Mouse (Mus musculus): ENCODE data around the gene Il17c. TPM values are rescaled to one million over a fixed set of nuclear protein-coding genes. Genes with fewer than 3 reads are reported as not detected.

Il17c gene
- polyA plus RNA-seq, 1 experiment from 2014 or later = 0.36 TPM

DNA sequence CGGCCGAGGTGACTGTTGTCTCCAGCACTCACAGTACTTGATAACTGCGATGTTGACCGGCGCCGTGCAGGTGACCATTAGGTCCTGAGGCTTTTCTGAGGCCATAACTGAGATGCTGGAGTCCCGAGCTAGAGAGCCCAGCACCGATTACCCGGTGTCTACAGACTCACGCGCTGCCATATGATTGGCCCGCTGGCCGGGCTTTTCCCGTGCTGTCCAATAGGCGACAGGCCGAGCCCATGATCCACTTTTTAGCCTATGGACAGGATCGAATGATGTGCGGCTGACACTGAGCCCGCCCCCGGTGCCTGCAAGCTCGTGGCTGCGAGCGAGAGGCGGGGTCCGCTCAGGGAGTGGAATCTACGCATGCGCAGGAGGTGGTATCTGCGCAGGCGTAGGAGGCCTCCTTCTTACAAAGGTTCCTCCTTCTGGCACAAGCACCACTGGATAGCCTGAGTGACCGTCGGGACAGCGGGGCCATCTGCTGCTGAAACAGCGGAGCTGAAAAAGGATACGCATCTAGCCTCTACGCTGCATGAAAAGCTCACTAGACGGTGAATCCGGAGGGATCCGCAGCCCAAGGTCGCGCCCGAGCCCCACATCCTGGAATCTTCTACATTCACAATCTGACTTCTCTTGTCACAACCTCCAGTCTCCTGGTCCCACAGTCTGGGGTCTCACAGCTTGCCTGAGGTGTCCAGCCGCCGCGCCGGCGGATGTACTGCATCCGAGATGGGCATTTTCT is 21.6 kb downstream of the Il17c start, which contains the start of gene Mvd:
Gene Mvd (minus strand): TSS at position 161 of the 745 bp plus-strand sequence.
- Histone ChIP-seq H3K9ac (replicated peaks; ENCODE audit: low read depth, low read length) (peak within 1 kb of the TSS; percentile 71), H3K4me1 (ENCODE audit: control insufficient read depth, insufficient read depth, low read length) (peaks cover 17% of the 10 kb centered on the region), H3K9me3 (ENCODE audit: control insufficient read depth, low read depth, low read length) (no peaks in the 10 kb centered on the region), H3K4me3 (ENCODE audit: low read depth, low read length) (peak within 1 kb of the TSS; percentile 71), H3K36me3 (ENCODE audit: control insufficient read depth, insufficient read depth, low read length) (peaks cover 1% of the 10 kb centered on the region; the same call in 1 of the 2 replicates), H3K4me2 (replicated peaks; ENCODE audit: low read depth, low read length) (peak within 1 kb of the TSS; percentile 89), H3K27ac (ENCODE audit: low read length) (peak within 1 kb of the TSS; percentile 96), H3K27me3 (ENCODE audit: control insufficient read depth, insufficient read depth, low read length) (no peaks in the 10 kb centered on the region)
- ATAC-seq (ENCODE audit: insufficient number of reproducible peaks, insufficient read depth, low FRiP score, low read depth) = peak; percentile 96
- under 1% methylated on average over 47 of the region's 47 CpGs for WGBS

DNA sequence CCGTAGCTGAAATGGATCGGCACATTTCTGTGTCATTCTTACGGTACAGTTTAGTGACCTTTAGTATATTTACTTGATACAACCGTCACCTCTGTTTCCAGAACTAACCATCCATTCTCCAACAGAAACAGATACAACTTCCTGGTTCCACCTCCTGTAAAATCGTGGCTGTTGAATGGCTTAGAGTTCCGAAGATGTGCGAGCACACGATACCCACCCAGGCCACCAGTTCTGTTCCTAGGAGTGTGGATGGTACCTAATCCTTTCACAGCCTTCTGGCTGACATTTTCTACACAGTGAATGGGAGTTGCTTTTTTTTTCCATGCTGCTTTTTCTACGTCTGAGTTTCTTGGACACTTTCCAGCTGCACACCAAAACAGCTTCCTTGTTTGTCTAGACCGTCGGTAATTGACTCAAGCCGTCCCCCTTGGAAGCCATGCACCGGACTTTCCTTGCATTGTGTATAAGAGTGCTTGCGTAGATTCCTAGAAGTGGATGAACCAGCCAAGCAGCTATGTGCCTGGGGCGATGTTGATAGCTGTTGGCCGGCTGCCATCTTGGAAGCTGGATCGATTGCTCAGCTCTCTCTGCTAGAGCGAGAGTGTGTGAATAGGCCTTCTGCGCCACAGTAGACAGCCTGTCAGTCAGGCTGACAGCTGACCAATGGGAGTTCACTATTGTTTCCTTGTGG is 22.4 kb downstream of the Il17c start:
- peak overlapping the region; percentile 68 for H3K9ac ChIP-seq (replicated peaks; ENCODE audit: low read depth, low read length)
- no peaks in the 10 kb centered on the region for H3K9me3 ChIP-seq (ENCODE audit: control insufficient read depth, low read depth, low read length)
- H3K27ac ChIP-seq (ENCODE audit: low read length) = peak overlapping the region; percentile 96
- peak; percentile 66 for ATAC-seq (ENCODE audit: insufficient number of reproducible peaks, insufficient read depth, low FRiP score, low read depth)
- peak overlapping the region; percentile 71 for H3K4me3 ChIP-seq (ENCODE audit: low read depth, low read length)
- no peaks in the 10 kb centered on the region for H3K27me3 ChIP-seq (ENCODE audit: control insufficient read depth, insufficient read depth, low read length)
- no peaks in the 10 kb centered on the region; the same call in 1 of the 2 replicates for H3K36me3 ChIP-seq (ENCODE audit: control insufficient read depth, insufficient read depth, low read length)
- peak overlapping the region; percentile 70 for H3K4me2 ChIP-seq (replicated peaks; ENCODE audit: low read depth, low read length)
- 6% methylated on average over 19 of the region's 19 CpGs for WGBS
- peaks cover 16% of the 10 kb centered on the region for H3K4me1 ChIP-seq (ENCODE audit: control insufficient read depth, insufficient read depth, low read length)

DNA sequence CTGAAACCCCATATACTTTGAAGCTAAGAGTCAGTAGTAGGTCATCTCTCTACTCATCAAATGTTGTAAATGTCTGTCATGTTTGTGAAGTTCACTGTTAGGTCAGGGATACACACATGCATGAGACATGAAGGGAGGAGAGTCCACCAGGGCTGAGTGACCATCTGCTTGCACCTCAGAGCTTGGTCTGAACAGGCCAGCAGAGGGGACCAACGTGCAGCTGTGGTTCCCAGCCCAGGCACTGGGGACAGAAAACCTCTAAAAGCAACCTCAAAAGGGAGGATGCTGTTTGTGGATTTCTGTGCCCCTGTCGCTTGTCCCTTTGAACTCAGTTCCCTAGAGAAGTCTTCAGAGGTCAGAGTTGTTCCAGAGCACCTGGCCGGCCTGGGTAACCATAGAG is 23.4 kb downstream of the Il17c start:
- no peak for ATAC-seq (ENCODE audit: insufficient number of reproducible peaks, insufficient read depth, low FRiP score, low read depth)
- whole genome bisulfite sequencing = 48% methylated on average over 3 of the region's 3 CpGs
- Histone ChIP-seq H3K9ac (replicated peaks; ENCODE audit: low read depth, low read length) (no peak overlapping the region), H3K4me3 (ENCODE audit: low read depth, low read length) (no peak overlapping the region), H3K36me3 (ENCODE audit: control insufficient read depth, insufficient read depth, low read length) (no peaks in the 10 kb centered on the region), H3K27ac (ENCODE audit: low read length) (no peak overlapping the region), H3K4me1 (ENCODE audit: control insufficient read depth, insufficient read depth, low read length) (peaks cover 16% of the 10 kb centered on the region), H3K9me3 (ENCODE audit: control insufficient read depth, low read depth, low read length) (no peaks in the 10 kb centered on the region), H3K27me3 (ENCODE audit: control insufficient read depth, insufficient read depth, low read length) (no peaks in the 10 kb centered on the region), H3K4me2 (replicated peaks; ENCODE audit: low read depth, low read length) (peak overlapping the region; percentile 70; the same call in 1 of the 2 replicates)

DNA sequence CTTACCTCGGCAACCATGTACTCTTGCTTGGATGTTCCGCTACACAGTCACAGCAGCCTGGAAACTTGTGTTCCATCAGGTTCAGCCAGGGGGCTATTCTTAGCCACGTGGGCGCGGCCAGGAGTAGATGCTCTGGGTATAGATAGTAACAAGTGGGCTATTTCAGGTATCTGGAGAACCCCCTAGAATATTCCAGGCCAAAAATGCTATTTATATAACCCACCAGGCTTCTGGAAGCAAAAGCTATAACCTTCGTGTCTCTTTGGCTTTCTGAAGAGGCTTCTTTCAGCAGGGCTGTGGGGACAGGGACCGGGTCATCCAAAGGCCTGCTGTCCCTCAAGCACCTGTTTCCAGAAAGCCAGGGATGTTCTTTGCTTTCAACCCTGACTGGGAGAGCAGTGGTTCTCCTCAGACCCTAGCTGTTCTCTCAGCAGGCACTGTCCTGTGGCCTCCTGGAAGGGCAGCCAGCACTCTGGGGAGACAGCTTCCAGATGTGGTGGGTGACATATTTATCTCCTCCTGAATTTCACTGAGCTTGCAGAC is 29.4 kb downstream of the Il17c start:
- no peak overlapping the region for H3K27ac ChIP-seq (ENCODE audit: low read length)
- no peaks in the 10 kb centered on the region for H3K27me3 ChIP-seq (ENCODE audit: control insufficient read depth, insufficient read depth, low read length)
- no peak for ATAC-seq (ENCODE audit: insufficient number of reproducible peaks, insufficient read depth, low FRiP score, low read depth)
- 69% methylated on average over 7 of the region's 7 CpGs for WGBS
- no peaks in the 10 kb centered on the region for H3K9me3 ChIP-seq (ENCODE audit: control insufficient read depth, low read depth, low read length)
- no peak overlapping the region for H3K4me3 ChIP-seq (ENCODE audit: low read depth, low read length)
- H3K36me3 ChIP-seq (ENCODE audit: control insufficient read depth, insufficient read depth, low read length) = no peaks in the 10 kb centered on the region
- no peaks in the 10 kb centered on the region for H3K4me1 ChIP-seq (ENCODE audit: control insufficient read depth, insufficient read depth, low read length)
- H3K4me2 ChIP-seq (replicated peaks; ENCODE audit: low read depth, low read length) = no peak overlapping the region
- no peak overlapping the region for H3K9ac ChIP-seq (replicated peaks; ENCODE audit: low read depth, low read length)

DNA sequence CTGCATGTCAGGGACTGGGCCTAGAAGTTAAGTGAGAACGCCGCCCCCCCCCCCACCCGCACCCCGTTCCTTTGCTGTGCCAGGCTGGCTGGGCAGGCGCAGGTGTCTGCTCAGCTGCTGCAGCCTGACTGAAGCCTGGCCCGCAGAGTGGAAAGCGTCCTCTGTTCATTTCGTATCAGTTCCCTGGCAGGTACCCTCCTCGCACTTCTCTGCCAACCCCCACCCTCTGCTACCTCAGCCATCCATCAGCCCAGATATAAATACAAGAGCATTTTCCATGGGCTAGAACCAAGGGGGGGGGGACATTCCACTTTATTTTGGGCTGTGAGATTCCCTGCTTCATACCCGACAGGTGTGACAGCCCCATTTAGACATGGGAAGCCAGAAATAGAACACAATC is 30.3 kb downstream of the Il17c start:
- H3K9ac ChIP-seq (replicated peaks; ENCODE audit: low read depth, low read length) = no peak overlapping the region
- H3K4me2 ChIP-seq (replicated peaks; ENCODE audit: low read depth, low read length) = no peak overlapping the region
- ATAC-seq (ENCODE audit: insufficient number of reproducible peaks, insufficient read depth, low FRiP score, low read depth) = no peak
- H3K36me3 ChIP-seq (ENCODE audit: control insufficient read depth, insufficient read depth, low read length) = no peaks in the 10 kb centered on the region
- 73% methylated on average over 10 of the region's 10 CpGs for WGBS
- no peak overlapping the region for H3K4me3 ChIP-seq (ENCODE audit: low read depth, low read length)
- H3K27me3 ChIP-seq (ENCODE audit: control insufficient read depth, insufficient read depth, low read length) = no peaks in the 10 kb centered on the region
- H3K9me3 ChIP-seq (ENCODE audit: control insufficient read depth, low read depth, low read length) = no peaks in the 10 kb centered on the region
- H3K4me1 ChIP-seq (ENCODE audit: control insufficient read depth, insufficient read depth, low read length) = no peaks in the 10 kb centered on the region
- no peak overlapping the region for H3K27ac ChIP-seq (ENCODE audit: low read length)

DNA sequence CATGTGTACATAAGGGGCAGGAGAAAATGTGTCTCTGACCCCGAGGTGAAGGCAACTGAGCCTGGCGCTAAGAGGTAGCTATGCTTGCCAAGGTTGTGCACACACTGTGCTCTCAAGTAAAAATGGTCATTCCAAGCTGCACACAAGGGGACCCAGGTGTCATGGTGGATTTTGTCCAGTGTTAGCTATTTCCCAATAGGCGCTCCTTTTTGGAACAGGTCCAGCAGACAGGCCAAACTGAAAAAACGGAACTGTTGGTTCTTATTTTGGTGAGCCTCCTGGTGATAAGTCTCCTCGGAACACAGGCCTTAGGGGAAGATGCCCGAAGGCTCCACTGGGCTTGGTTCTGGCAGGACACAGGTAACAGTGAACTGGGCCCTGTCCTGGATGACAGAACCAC is 32.6 kb downstream of the Il17c start:
- Histone ChIP-seq H3K9me3 (ENCODE audit: control insufficient read depth, low read depth, low read length) (no peaks in the 10 kb centered on the region), H3K9ac (replicated peaks; ENCODE audit: low read depth, low read length) (no peak overlapping the region), H3K27ac (ENCODE audit: low read length) (no peak overlapping the region), H3K4me2 (replicated peaks; ENCODE audit: low read depth, low read length) (no peak overlapping the region), H3K36me3 (ENCODE audit: control insufficient read depth, insufficient read depth, low read length) (no peaks in the 10 kb centered on the region), H3K4me1 (ENCODE audit: control insufficient read depth, insufficient read depth, low read length) (no peaks in the 10 kb centered on the region), H3K4me3 (ENCODE audit: low read depth, low read length) (no peak overlapping the region), H3K27me3 (ENCODE audit: control insufficient read depth, insufficient read depth, low read length) (peaks cover 1% of the 10 kb centered on the region; the same call in 1 of the 2 replicates)
- WGBS = 89% methylated on average over 6 of the region's 6 CpGs
- no peak for ATAC-seq (ENCODE audit: insufficient number of reproducible peaks, insufficient read depth, low FRiP score, low read depth)

DNA sequence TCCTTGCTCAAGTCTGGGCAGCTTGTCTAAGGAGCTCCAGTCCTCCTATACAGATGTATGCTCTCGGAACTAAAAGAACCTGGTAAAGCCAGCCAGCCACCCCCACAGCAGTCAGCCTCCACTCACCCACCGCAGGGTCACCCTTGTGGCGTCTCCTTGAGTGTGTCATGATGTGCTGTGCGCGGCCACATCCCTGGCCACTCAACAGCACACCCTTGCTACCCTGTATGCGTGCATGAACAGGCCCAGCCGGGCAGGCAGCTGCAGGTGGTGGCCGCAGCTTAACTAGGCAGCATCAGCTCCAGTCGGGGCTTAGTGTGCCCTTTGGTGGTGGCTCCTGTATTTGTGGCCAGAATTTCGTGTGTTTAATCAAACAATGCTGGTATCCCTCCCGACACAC is 35.4 kb downstream of the Il17c start:
- H3K4me1 ChIP-seq (ENCODE audit: control insufficient read depth, insufficient read depth, low read length) = peaks cover 10% of the 10 kb centered on the region; the same call in 1 of the 2 replicates
- no peak for ATAC-seq (ENCODE audit: insufficient number of reproducible peaks, insufficient read depth, low FRiP score, low read depth)
- H3K27me3 ChIP-seq (ENCODE audit: control insufficient read depth, insufficient read depth, low read length) = peaks cover 17% of the 10 kb centered on the region
- H3K9ac ChIP-seq (replicated peaks; ENCODE audit: low read depth, low read length) = no peak overlapping the region
- no peaks in the 10 kb centered on the region for H3K9me3 ChIP-seq (ENCODE audit: control insufficient read depth, low read depth, low read length)
- H3K27ac ChIP-seq (ENCODE audit: low read length) = no peak overlapping the region
- no peak overlapping the region for H3K4me2 ChIP-seq (replicated peaks; ENCODE audit: low read depth, low read length)
- H3K36me3 ChIP-seq (ENCODE audit: control insufficient read depth, insufficient read depth, low read length) = no peaks in the 10 kb centered on the region
- 75% methylated on average over 11 of the region's 11 CpGs for WGBS
- H3K4me3 ChIP-seq (ENCODE audit: low read depth, low read length) = no peak overlapping the region

DNA sequence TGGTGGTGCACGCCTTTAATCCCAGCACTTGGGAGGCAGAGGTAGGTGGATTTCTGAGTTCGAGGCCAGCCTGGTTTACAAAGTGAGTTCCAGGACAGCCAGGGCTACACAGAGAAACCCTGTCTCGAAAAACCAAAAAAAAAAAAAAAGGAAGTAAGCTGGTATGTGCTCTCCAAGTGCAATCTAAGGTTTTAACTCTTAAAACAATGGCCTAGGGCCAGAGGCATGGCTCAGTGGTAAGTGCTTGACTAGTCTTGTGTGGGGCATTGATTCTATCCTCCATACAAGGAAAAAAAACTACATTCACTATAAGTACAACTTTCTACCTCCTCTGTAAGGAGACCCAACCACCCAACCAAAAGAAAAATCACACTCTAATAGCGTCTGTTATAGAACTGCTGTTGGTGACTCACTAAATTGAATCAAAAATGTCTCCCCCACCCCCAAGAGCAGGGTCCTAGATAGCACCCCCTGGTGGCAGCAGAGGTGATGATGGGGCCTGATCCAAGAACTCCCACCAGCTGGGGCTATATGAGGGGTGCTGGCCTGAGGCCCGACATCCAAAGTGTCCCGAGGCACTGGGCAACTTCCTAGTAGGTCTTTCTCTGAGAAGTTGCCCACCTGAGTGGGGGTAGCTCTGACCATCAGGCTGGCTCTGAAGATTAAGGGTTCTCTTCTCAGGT is 37.5 kb downstream of the Il17c start:
- Histone ChIP-seq H3K9me3 (ENCODE audit: control insufficient read depth, low read depth, low read length) (no peaks in the 10 kb centered on the region), H3K27me3 (ENCODE audit: control insufficient read depth, insufficient read depth, low read length) (peaks cover 17% of the 10 kb centered on the region), H3K4me3 (ENCODE audit: low read depth, low read length) (no peak overlapping the region), H3K4me1 (ENCODE audit: control insufficient read depth, insufficient read depth, low read length) (peaks cover 10% of the 10 kb centered on the region; the same call in 1 of the 2 replicates), H3K4me2 (replicated peaks; ENCODE audit: low read depth, low read length) (no peak overlapping the region), H3K27ac (ENCODE audit: low read length) (no peak overlapping the region), H3K36me3 (ENCODE audit: control insufficient read depth, insufficient read depth, low read length) (no peaks in the 10 kb centered on the region), H3K9ac (replicated peaks; ENCODE audit: low read depth, low read length) (no peak overlapping the region)
- no peak for ATAC-seq (ENCODE audit: insufficient number of reproducible peaks, insufficient read depth, low FRiP score, low read depth)
- WGBS = 51% methylated on average over 6 of the region's 6 CpGs
